Comparison of ENCODE assay signal across 23 mouse cellular contexts in the genomic region with DNA sequence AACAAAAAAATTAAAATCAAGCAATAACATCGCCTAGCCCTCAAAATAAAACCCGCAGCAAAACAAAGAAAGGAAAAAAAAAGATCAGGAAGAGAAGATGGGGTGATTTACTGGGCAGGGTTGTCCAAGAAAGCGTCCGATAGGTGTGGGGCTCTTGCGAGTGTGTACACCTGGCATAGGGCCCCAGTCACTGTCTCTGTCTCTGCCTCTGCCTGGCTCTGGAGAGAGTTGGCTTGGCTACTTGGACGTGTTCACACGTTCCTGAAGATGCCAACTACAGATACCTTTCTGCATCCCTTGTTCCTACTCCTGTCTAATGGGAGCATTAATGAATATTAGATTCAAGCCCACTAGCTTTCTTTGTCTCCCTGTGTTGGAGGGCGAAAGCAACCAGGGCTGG.
DNase-seq lines count a peak whose midpoint lies in the region; ATAC-seq and TF ChIP-seq lines count a peak whose summit lies in the region.
"Had no signal": no experiment of that assay in that cellular context is flagged by ENCODE, and none has a peak within 500 bp of the region (broad histone marks: within the 10 kb centered on the region; RNA-seq: fewer than 3 reads in every experiment).

No protein-coding gene starts in this region.

- H3K9me3 ChIP-seq in midbrain, embryonic 10.5 days (replicated peaks), result no peaks in the 10 kb centered on the region
- H3K9me3 ChIP-seq in midbrain, embryonic 14.5 days (ENCODE audit: control insufficient read depth, low read length), result no peaks in the 10 kb centered on the region
- H3K9me3 ChIP-seq in hindbrain, postnatal 0 days (ENCODE audit: low read length), result no peaks in the 10 kb centered on the region
- H3K9me3 ChIP-seq in neural tube, embryonic 15.5 days (replicated peaks), result no peaks in the 10 kb centered on the region
- H3K9me3 ChIP-seq: embryonic facial prominence, embryonic 13.5 days; forebrain, embryonic 10.5 days; forebrain, embryonic 15.5 days; heart, embryonic 12.5 days had no signal

- no peak overlapping the region for H3K4me2 ChIP-seq in midbrain, embryonic 14.5 days (ENCODE audit: low read length)
- no peak overlapping the region for H3K4me2 ChIP-seq in hindbrain, postnatal 0 days (ENCODE audit: low read depth, low read length)
- peak overlapping the region; percentile 1; the same call in 1 of the 2 replicates for H3K4me2 ChIP-seq in neural tube, embryonic 15.5 days
- H3K4me2 ChIP-seq: embryonic facial prominence, embryonic 13.5 days; forebrain, embryonic 15.5 days; heart, embryonic 12.5 days had no signal

- no peak overlapping the region for H3K9ac ChIP-seq in midbrain, embryonic 14.5 days (replicated peaks; ENCODE audit: low read length)
- 0 out of 2 replicates have a peak overlapping the region, but pooled peaks have one; percentile 5 for H3K9ac ChIP-seq in hindbrain, postnatal 0 days (replicated peaks; ENCODE audit: low read length)
- no peak overlapping the region for H3K9ac ChIP-seq in neural tube, embryonic 15.5 days (replicated peaks)
- H3K9ac ChIP-seq: embryonic facial prominence, embryonic 13.5 days; forebrain, embryonic 15.5 days; heart, embryonic 12.5 days; liver, embryonic 14.5 days had no signal

- ATAC-seq in midbrain, embryonic 14.5 days (ENCODE audit: low FRiP score, low TSS enrichment), result no peak
- no peak for ATAC-seq in hindbrain, postnatal 0 days
- ATAC-seq in neural tube, embryonic 15.5 days (ENCODE audit: low FRiP score), result 0 out of 2 replicates have a peak, but pooled peaks have one; percentile 32
- ATAC-seq: forebrain, embryonic 15.5 days; Patski had no signal

- peak overlapping the region; percentile 39; the same call in 1 of the 2 replicates for H3K27ac ChIP-seq in midbrain, embryonic 10.5 days (replicated peaks)
- no peak overlapping the region for H3K27ac ChIP-seq in midbrain, embryonic 14.5 days (replicated peaks; ENCODE audit: low read depth, low read length)
- peak overlapping the region; percentile 26; the same call in 1 of the 2 replicates for H3K27ac ChIP-seq in hindbrain, postnatal 0 days
- H3K27ac ChIP-seq in neural tube, embryonic 15.5 days (replicated peaks), result no peak overlapping the region; the same call in 1 of the 2 replicates
- H3K27ac ChIP-seq: embryonic facial prominence, embryonic 13.5 days; forebrain, embryonic 15.5 days; gastrocnemius, adult 2 months; heart, adult 2 months; kidney, postnatal 0 days; liver, embryonic 14.5 days; macrophage had no signal

- no peak overlapping the region for H3K4me3 ChIP-seq in midbrain, embryonic 10.5 days
- no peak overlapping the region for H3K4me3 ChIP-seq in midbrain, embryonic 14.5 days (replicated peaks; ENCODE audit: low read depth, low read length)
- H3K4me3 ChIP-seq in hindbrain, postnatal 0 days (ENCODE audit: low read length), result no peak overlapping the region
- H3K4me3 ChIP-seq in neural tube, embryonic 15.5 days (replicated peaks), result no peak overlapping the region
- H3K4me3 ChIP-seq: embryonic facial prominence, embryonic 13.5 days; forebrain, embryonic 10.5 days; forebrain, embryonic 15.5 days; gastrocnemius, adult 2 months; heart, adult 2 months; heart, embryonic 12.5 days had no signal

- peaks cover 26% of the 10 kb centered on the region for H3K4me1 ChIP-seq in midbrain, embryonic 10.5 days
- peaks cover 9% of the 10 kb centered on the region; the same call in 1 of the 2 replicates for H3K4me1 ChIP-seq in midbrain, embryonic 14.5 days (ENCODE audit: control insufficient read depth, insufficient read depth, low read length)
- 0 out of 2 replicates have a peak, but pooled peaks cover 11% of the 10 kb centered on the region for H3K4me1 ChIP-seq in hindbrain, postnatal 0 days (ENCODE audit: insufficient read depth, low read length)
- peaks cover 20% of the 10 kb centered on the region for H3K4me1 ChIP-seq in neural tube, embryonic 15.5 days
- H3K4me1 ChIP-seq: forebrain, embryonic 15.5 days; heart, embryonic 12.5 days had no signal

- DNase-seq in embryo, embryonic 11 days, result peak; percentile 7
- DNase-seq in embryo, embryonic 10 days (ENCODE audit: low spot score), result no peak
- no peak for DNase-seq in midbrain, embryonic 10.5 days (ENCODE audit: low spot score)
- no peak for DNase-seq in midbrain, embryonic 14.5 days
- no peak for DNase-seq in hindbrain, postnatal 0 days (ENCODE audit: low spot score)
- no peak for DNase-seq in frontal cortex, postnatal 10 days (ENCODE audit: low spot score in 2 of 2)
- DNase-seq: cerebellum, adult 18-20 months; gastrocnemius, adult 2 months; heart, adult 2 months; heart, postnatal 4 days; kidney, adult 18-20 months; lung, adult 2 months; lung, postnatal 10 days; right cerebral cortex, postnatal 14 days had no signal

- H3K36me3 ChIP-seq in midbrain, embryonic 10.5 days, result peaks cover 4% of the 10 kb centered on the region
- H3K36me3 ChIP-seq in midbrain, embryonic 14.5 days (ENCODE audit: control insufficient read depth, insufficient read depth, low read length), result peaks cover 2% of the 10 kb centered on the region; the same call in 1 of the 2 replicates
- H3K36me3 ChIP-seq in hindbrain, postnatal 0 days (ENCODE audit: insufficient read depth, low read length), result no peaks in the 10 kb centered on the region; the same call in 1 of the 2 replicates
- no peaks in the 10 kb centered on the region for H3K36me3 ChIP-seq in neural tube, embryonic 15.5 days
- H3K36me3 ChIP-seq: embryonic facial prominence, embryonic 13.5 days; forebrain, embryonic 15.5 days; heart, embryonic 12.5 days had no signal

- TF ChIP-seq CTCF in hindbrain, postnatal 0 days (IDR thresholded peaks at IDR 0.05; ENCODE audit: low read depth), result no peak

- 92% methylated on average over 8 of the region's 8 CpGs for WGBS in midbrain, embryonic 10.5 days
- WGBS in midbrain, embryonic 14.5 days, result 82% methylated on average over 8 of the region's 8 CpGs
- 61% methylated on average over 8 of the region's 8 CpGs for WGBS in hindbrain, postnatal 0 days
- 29% methylated on average over 8 of the region's 8 CpGs for WGBS in neural tube, embryonic 15.5 days

- no peaks in the 10 kb centered on the region for H3K27me3 ChIP-seq in midbrain, embryonic 10.5 days (ENCODE audit: low read depth, poor library complexity, severe bottlenecking)
- no peaks in the 10 kb centered on the region for H3K27me3 ChIP-seq in midbrain, embryonic 14.5 days (ENCODE audit: control insufficient read depth, insufficient read depth, low read length)
- no peaks in the 10 kb centered on the region for H3K27me3 ChIP-seq in hindbrain, postnatal 0 days (ENCODE audit: insufficient read depth, low read length)
- 0 out of 2 replicates have a peak, but pooled peaks cover 5% of the 10 kb centered on the region for H3K27me3 ChIP-seq in neural tube, embryonic 15.5 days (replicated peaks)
- H3K27me3 ChIP-seq: embryonic facial prominence, embryonic 13.5 days; forebrain, embryonic 15.5 days; heart, embryonic 12.5 days had no signal

Comparison
In these comparisons a context has a peak if more than half of its experiments do, and no peak if none do; other contexts are left out.
1. H3K27ac ChIP-seq: peak in midbrain, embryonic 10.5 days (single experiment) and hindbrain, postnatal 0 days (single experiment); none in midbrain, embryonic 14.5 days (single experiment) and neural tube, embryonic 15.5 days (single experiment).